Mouse (Mus musculus) heart, embryonic 14.5 days (tissue): Measurements from ENCODE around the gene Crocc2. TPM values are rescaled to one million over a fixed set of nuclear protein-coding genes. Genes with fewer than 3 reads are reported as not detected.

Source experiments
- ATAC-seq: fragments of 200-750 bp; cut with Nextera tagmentation; 2 replicates; pipeline ENCODE4 v1.8.0; 2017; ENCODE audit warnings: low read depth, moderate TSS enrichment; ENCODE audit not compliant: insufficient number of reproducible peaks, insufficient read depth, low FRiP score
- H3K27ac ChIP-seq, 2 experiments: fragments of 200-500 bp in 1 of 2; fragments of 300-500 bp in 1 of 2; sonication (generic) in 1 of 2; replicated peaks in 1 of 2; 2 replicates each; pipeline ENCODE4 v1.5.1; 2012 to 2014; ENCODE audit warnings: low read depth in 2 of 2, low read length in 2 of 2, control low read depth in 1 of 2, mild to moderate bottlenecking in 1 of 2, mixed read lengths in 1 of 2; ENCODE audit not compliant: control insufficient read depth in 1 of 2, insufficient read depth in 1 of 2
- H3K27me3 ChIP-seq: fragments of 300-500 bp; sonication (generic); 2 replicates; pipeline ENCODE4 v1.6.1; 2014; ENCODE audit warnings: mild to moderate bottlenecking, low read length, control low read depth; ENCODE audit not compliant: control insufficient read depth, insufficient read depth
- H3K36me3 ChIP-seq: fragments of 300-500 bp; sonication (generic); 2 replicates; pipeline ENCODE4 v1.6.1; 2014; ENCODE audit warnings: mild to moderate bottlenecking, control low read depth, low read length, mixed read lengths; ENCODE audit not compliant: control insufficient read depth, insufficient read depth
- H3K4me1 ChIP-seq, 2 experiments: fragments of 200-500 bp in 1 of 2; fragments of 300-500 bp in 1 of 2; sonication (generic) in 1 of 2; 2 replicates each; pipeline ENCODE4 v1.6.1; 2012 to 2014; ENCODE audit warnings: low read length in 2 of 2, control low read depth in 1 of 2, mixed read lengths in 1 of 2; ENCODE audit not compliant: control insufficient read depth in 2 of 2, insufficient read depth in 2 of 2
- H3K4me2 ChIP-seq: fragments of 300-500 bp; sonication (generic); 2 replicates; pipeline ENCODE4 v1.6.1; 2014; ENCODE audit warnings: mild to moderate bottlenecking, low read length
- H3K4me3 ChIP-seq, 2 experiments: fragments of 200-500 bp in 1 of 2; fragments of 300-500 bp in 1 of 2; sonication (generic) in 1 of 2; 2 replicates each; pipeline ENCODE4 v1.5.1; 2012 to 2014; ENCODE audit warnings: low read length in 2 of 2, mild to moderate bottlenecking in 2 of 2, control low read depth in 1 of 2, low read depth in 1 of 2, moderate library complexity in 1 of 2; ENCODE audit not compliant: control insufficient read depth in 1 of 2, insufficient read depth in 1 of 2
- H3K9ac ChIP-seq: fragments of 300-500 bp; sonication (generic); 2 replicates; pipeline ENCODE4 v1.6.1; 2014; ENCODE audit warnings: mild to moderate bottlenecking, low read length
- H3K9me3 ChIP-seq: fragments of 300-500 bp; sonication (generic); 2 replicates; pipeline ENCODE4 v1.6.1; 2016; ENCODE audit warnings: low read length, control low read depth; ENCODE audit not compliant: control insufficient read depth
- WGBS: fragments of 180-500 bp; shearing (Covaris S2); extraction: QIAGEN DNeasy Blood & Tissue Kit; methylation state at CpG from one replicate; pipeline ENCODE4 v1.1.7; 2014; 5-methylcytosine and 5-hydroxymethylcytosine counted together
- microRNA-seq: library from miRNA; unstranded; fragments of <30 nt; microRNA quantifications from one replicate; pipeline ENCODE4, GENCODE M21; 2016
- polyA plus RNA-seq: library from polyadenylated mRNA; unstranded; fragments of >200 nt; fragmentation: Nextera tagmentation; extraction: Ambion mirVana; gene quantifications from 2 replicates; pipeline ENCODE4 v1.2.1, GENCODE M21; 2014

The Crocc2 gene
- polyA plus RNA-seq, 1 experiment from 2014 or later, result 0.14 TPM

DNA sequence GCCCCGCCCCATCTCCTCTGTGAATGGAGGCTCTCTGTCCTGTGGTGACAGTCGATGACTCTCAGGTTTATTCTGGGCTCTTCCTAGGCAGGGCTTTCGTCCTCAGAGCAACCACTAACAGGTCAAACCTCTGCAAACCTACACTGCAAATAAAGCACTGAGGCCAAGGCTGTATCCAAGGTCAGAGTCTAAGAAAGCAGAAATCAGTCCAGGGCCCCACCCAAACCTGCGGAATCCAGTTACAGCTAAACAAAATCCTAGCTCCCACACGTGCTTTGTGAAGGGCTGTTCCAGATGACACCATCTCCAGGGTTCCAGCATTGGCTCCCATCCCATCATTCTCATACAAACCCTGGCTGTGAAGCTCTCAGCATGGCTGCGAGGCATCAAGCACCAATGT, 107.0 kb downstream of the Crocc2 start:
- H3K9me3 ChIP-seq, result no peaks in the 10 kb centered on the region
- no peak overlapping the region for H3K9ac ChIP-seq
- no peaks in the 10 kb centered on the region for H3K4me1 ChIP-seq
- H3K4me3 ChIP-seq, result no peak overlapping the region
- no peaks in the 10 kb centered on the region for H3K36me3 ChIP-seq
- no peak overlapping the region for H3K4me2 ChIP-seq
- H3K27me3 ChIP-seq, result no peaks in the 10 kb centered on the region
- WGBS, result 69% methylated on average over 6 of the region's 6 CpGs
- ATAC-seq, result no peak
- no peak overlapping the region for H3K27ac ChIP-seq

DNA sequence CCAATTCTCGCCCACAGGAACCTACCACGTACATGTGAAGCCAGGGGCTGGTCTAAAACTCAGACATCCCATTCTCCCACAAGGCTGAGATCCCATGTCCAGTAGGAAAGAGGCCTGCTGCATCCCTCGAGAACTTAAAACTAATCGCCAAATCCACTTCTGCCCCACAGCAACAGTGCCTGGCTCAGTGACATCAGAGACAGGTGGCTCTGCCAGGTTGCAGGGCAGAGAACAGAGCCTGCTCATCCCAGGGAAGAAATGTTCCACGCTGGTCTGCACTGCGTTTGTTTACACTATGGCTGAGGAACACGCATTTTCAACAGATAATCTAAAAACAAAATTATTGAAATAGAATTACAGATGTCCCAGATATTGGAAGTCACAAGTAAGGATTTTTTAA, 108.5 kb downstream of the Crocc2 start:
- no peaks in the 10 kb centered on the region for H3K27me3 ChIP-seq
- no peaks in the 10 kb centered on the region for H3K9me3 ChIP-seq
- no peak overlapping the region for H3K4me3 ChIP-seq
- no peak overlapping the region for H3K9ac ChIP-seq
- no peaks in the 10 kb centered on the region for H3K36me3 ChIP-seq
- no peaks in the 10 kb centered on the region for H3K4me1 ChIP-seq
- WGBS, result 72% methylated on average over 7 of the region's 7 CpGs
- no peak overlapping the region for H3K27ac ChIP-seq
- ATAC-seq, result no peak
- H3K4me2 ChIP-seq, result no peak overlapping the region

Small RNAs within 50 kb of the gene (microRNA-seq; reads per million reads assigned to microRNA genes)
- gene Mir6901, result not detected

Other genes starting within 250 kb of the Crocc2 start
- gene Capn10, start 234.3 kb upstream of the Crocc2 start, polyA plus RNA-seq, result 15.7 and 16.9 TPM in 2 replicates
- gene Gpr35, start 217.9 kb upstream of the Crocc2 start, polyA plus RNA-seq, result 0.44 and 0.54 TPM in 2 replicates
- gene Aqp12, start 162.4 kb upstream of the Crocc2 start, polyA plus RNA-seq, result 0.19 TPM in 1 of 2 replicates, not detected in the other
- 7.8 and 11.6 TPM in 2 replicates for gene Kif1a, start 66.8 kb upstream of the Crocc2 start, polyA plus RNA-seq
- gene Agxt, start 33.5 kb upstream of the Crocc2 start, polyA plus RNA-seq, result not detected in 2 replicates
- 0.09 TPM in 1 of 2 replicates, not detected in the other for gene 2310007B03Rik, start 7.8 kb upstream of the Crocc2 start, polyA plus RNA-seq
- gene Sned1, start 67.1 kb downstream of the Crocc2 start, polyA plus RNA-seq, result 3.1 TPM in 2 replicates
- 18.9 and 20.0 TPM in 2 replicates for gene Mterf4, start 137.2 kb downstream of the Crocc2 start, polyA plus RNA-seq
- 48.5 and 49.2 TPM in 2 replicates for gene Ppp1r7, start 174.1 kb downstream of the Crocc2 start, polyA plus RNA-seq
- 6.0 and 6.4 TPM in 2 replicates for gene Pask, start 174.8 kb downstream of the Crocc2 start, polyA plus RNA-seq
- gene Ano7, start 205.2 kb downstream of the Crocc2 start, polyA plus RNA-seq, result 0.27 and 0.58 TPM in 2 replicates